Mouse (Mus musculus) heart, adult 2 months (tissue): ENCODE measurements around the gene Top2a. TPM values are rescaled to one million over a fixed set of nuclear protein-coding genes. Genes with fewer than 3 reads are reported as not detected.

Experiments
- DNase-seq, 2 experiments: peaks; one replicate each; pipeline ENCODE4 v3.0.0; 2021
- H3K27ac ChIP-seq: fragments of 200-600 bp; 2 replicates; pipeline ENCODE4 v1.8.1; 2022
- H3K27me3 ChIP-seq: fragments of 200-500 bp; 2 replicates; pipeline ENCODE4 v1.6.1; 2012; ENCODE audit warnings: mild to moderate bottlenecking, low read length, inconsistent platforms, mixed read lengths; ENCODE audit not compliant: control insufficient read depth, insufficient read depth
- H3K36me3 ChIP-seq: fragments of 200-500 bp; 2 replicates; pipeline ENCODE4 v1.6.1; 2012; ENCODE audit warnings: low read length, inconsistent platforms; ENCODE audit not compliant: control insufficient read depth, insufficient read depth
- H3K4me1 ChIP-seq: fragments of 200-500 bp; 2 replicates; pipeline ENCODE4 v1.6.1; 2011; ENCODE audit warnings: low read length; ENCODE audit not compliant: control insufficient read depth, insufficient read depth
- H3K4me3 ChIP-seq: fragments of 200-600 bp; 2 replicates; pipeline ENCODE4 v1.8.1; 2022
- H3K79me2 ChIP-seq: fragments of 200-500 bp; replicated peaks from 2 replicates; pipeline ENCODE4 v1.6.1; 2012; ENCODE audit warnings: mild to moderate bottlenecking, inconsistent platforms, low read length, moderate library complexity, mixed read lengths; ENCODE audit not compliant: control insufficient read depth, insufficient read depth
- H3K9ac ChIP-seq: fragments of 200-500 bp; 2 replicates; pipeline ENCODE4 v1.6.1; 2012; ENCODE audit warnings: low read depth, mild to moderate bottlenecking, control low read depth, inconsistent platforms, low read length, mixed read lengths
- CTCF ChIP-seq: fragments of 200-600 bp; IDR thresholded peaks from 2 replicates; pipeline ENCODE4 v1.8.1; 2022; ENCODE audit warnings: antibody characterized with exemption, mild to moderate bottlenecking, moderate library complexity
- EP300 ChIP-seq: fragments of 200-500 bp; IDR thresholded peaks from 2 replicates; pipeline ENCODE4 v1.6.1; 2011; ENCODE audit warnings: low read depth, low read length, control low read depth; ENCODE audit not compliant: insufficient read depth
- POLR2A ChIP-seq: fragments of 200-500 bp; IDR thresholded peaks from 2 replicates; pipeline ENCODE4 v1.6.1; 2011; ENCODE audit warnings: mild to moderate bottlenecking, low read depth, low read length, control low read depth; ENCODE audit not compliant: insufficient read depth
- WGBS: fragments of 180-500 bp; shearing (Covaris S2); methylation state at CpG from one replicate; pipeline ENCODE4 v1.1.7; 2018; 5-methylcytosine and 5-hydroxymethylcytosine counted together
- intact Hi-C: fragments of 180-260 bp; cut with DNase I; formaldehyde crosslinking; loops from one replicate; pipeline ENCODE4 v1.15.1; 2025
- polyA plus RNA-seq: library from polyadenylated mRNA; depleted of rRNA; stranded (reverse); fragments of >200 nt; gene quantifications from 2 replicates; pipeline ENCODE4 v1.2.3, GENCODE M21; 2012
- total RNA-seq, 2 experiments: library from RNA; stranded (reverse); gene quantifications; 2 replicates each; pipeline ENCODE4 v1.2.3; 2021

The Top2a gene
- total and polyA plus RNA-seq, 3 experiments, result 0.27 to 2.3 (median 1.4) TPM

- TF ChIP-seq EP300 (no peak), POLR2A (no peak), CTCF (no peak)
- peaks cover 4% of the 10 kb centered on the region for H3K4me1 ChIP-seq
- H3K27ac ChIP-seq, result no peak overlapping the region
- H3K36me3 ChIP-seq, result no peaks in the 10 kb centered on the region; the same call in 1 of the 2 replicates
- intact Hi-C loops, result loop anchor here (1.0 to 5.0 kb wide), 4 partner anchors 19 to 111 kb away; partner anchors contain the start of gene Wipf2
- DNase-seq, result peak in 1 of 2 experiments; percentile 16
- no peaks in the 10 kb centered on the region for H3K27me3 ChIP-seq
- no peak overlapping the region for H3K4me3 ChIP-seq
- H3K79me2 ChIP-seq, result no peaks in the 10 kb centered on the region
- WGBS, result 87% methylated on average over 9 of the region's 9 CpGs
- no peak overlapping the region for H3K9ac ChIP-seq
Observed at GRCm38 (mm10) chr11:98972801-98973360, 51.1 kb downstream of the Top2a start.

- peaks cover 5% of the 10 kb centered on the region for H3K4me1 ChIP-seq
- H3K9ac ChIP-seq, result no peak overlapping the region
- no peaks in the 10 kb centered on the region for H3K27me3 ChIP-seq
- DNase-seq, result peak; percentile 84 to 92
- TF ChIP-seq POLR2A, result no peak
- peak; percentile 91; the same call in 1 of the 2 replicates for TF ChIP-seq EP300
- TF ChIP-seq CTCF, result peak; percentile 96
- no peaks in the 10 kb centered on the region; the same call in 1 of the 2 replicates for H3K36me3 ChIP-seq
- H3K4me3 ChIP-seq, result no peak overlapping the region
- 57% methylated on average over 9 of the region's 9 CpGs for WGBS
- H3K79me2 ChIP-seq, result no peaks in the 10 kb centered on the region
- no peak overlapping the region for H3K27ac ChIP-seq
- intact Hi-C loops, result loop anchor here (1.0 to 5.0 kb wide), 4 partner anchors 18 to 110 kb away; partner anchors contain the start of gene Wipf2
Observed at GRCm38 (mm10) chr11:98972215-98972614, 51.8 kb downstream of the Top2a start.

- H3K79me2 ChIP-seq, result no peaks in the 10 kb centered on the region
- DNase-seq, result peak in 1 of 2 experiments; percentile 71
- H3K27ac ChIP-seq, result no peak overlapping the region
- peaks cover 2% of the 10 kb centered on the region for H3K36me3 ChIP-seq
- no peak overlapping the region for H3K9ac ChIP-seq
- no peak for TF ChIP-seq CTCF
- no peaks in the 10 kb centered on the region for H3K27me3 ChIP-seq
- WGBS, result 61% methylated on average over 23 of the region's 23 CpGs
- peaks cover 11% of the 10 kb centered on the region for H3K4me1 ChIP-seq
- no peak overlapping the region for H3K4me3 ChIP-seq
- intact Hi-C loops, result loop anchor here (1.0 to 5.0 kb wide), 4 partner anchors 17 to 109 kb away; partner anchors contain the start of gene Wipf2
Observed at GRCm38 (mm10) chr11:98971316-98972031, 52.5 kb downstream of the Top2a start.

GRCm38 (mm10) chr11:98970191-98970925 lies 53.6 kb downstream of the Top2a start:
- Histone ChIP-seq H3K4me3 (no peak overlapping the region), H3K4me1 (peaks cover 18% of the 10 kb centered on the region), H3K9ac (no peak overlapping the region), H3K27me3 (no peaks in the 10 kb centered on the region), H3K79me2 (no peaks in the 10 kb centered on the region), H3K36me3 (peaks cover 2% of the 10 kb centered on the region), H3K27ac (no peak overlapping the region)
- intact Hi-C loops, result loop anchor here (5.0 kb wide), 1 partner anchor 108 kb away; the partner anchor contains the start of gene Wipf2
- no peak for TF ChIP-seq POLR2A
- TF ChIP-seq CTCF, result no peak
- no peak for TF ChIP-seq EP300
- 79% methylated on average over 29 of the region's 29 CpGs for WGBS
- DNase-seq, result peak in 1 of 2 experiments; percentile 25

- no peak for TF ChIP-seq EP300
- no peak for TF ChIP-seq POLR2A
- no peak for TF ChIP-seq CTCF
- H3K79me2 ChIP-seq, result no peaks in the 10 kb centered on the region
- H3K27me3 ChIP-seq, result no peaks in the 10 kb centered on the region
- no peak overlapping the region for H3K9ac ChIP-seq
- H3K4me1 ChIP-seq, result peaks cover 25% of the 10 kb centered on the region
- no peak overlapping the region for H3K4me3 ChIP-seq
- intact Hi-C loops, result no loop called here
- H3K27ac ChIP-seq, result no peak overlapping the region
- 52% methylated on average over 17 of the region's 17 CpGs for WGBS
- peak in 1 of 2 experiments; percentile 23 for DNase-seq
- H3K36me3 ChIP-seq, result peaks cover 2% of the 10 kb centered on the region
Observed at GRCm38 (mm10) chr11:98969496-98969927, 54.5 kb downstream of the Top2a start.
